Mouse (Mus musculus) kidney, adult 2 months (tissue): ENCODE data around the gene Lamtor2.

ENCODE experiments used
- CTCF ChIP-seq: fragments of 200-500 bp; conservative IDR thresholded peaks from 2 replicates; pipeline ENCODE4 v1.5.1; 2011; ENCODE audit warnings: low read depth, mild to moderate bottlenecking, control low read depth, low read length, moderate library complexity, mixed read lengths; ENCODE audit not compliant: insufficient read depth, insufficient read length
- POLR2A ChIP-seq: fragments of 200-500 bp; IDR thresholded peaks from one replicate; pipeline ENCODE4 v1.6.1; 2011; ENCODE audit warnings: low read depth, low read length, control low read depth

- TF ChIP-seq CTCF (no peak), POLR2A (no peak)
These were observed 6.7 kb upstream of the Lamtor2 start for GRCm38 (mm10) chr3:88559596-88559995.
